Mouse (Mus musculus): ENCODE measurements around the gene Wnt10b.

- TF ChIP-seq POLR2A (IDR thresholded peaks at IDR 0.05; ENCODE audit: borderline replicate concordance, insufficient read depth, low read length) (no peak), CTCF (IDR thresholded peaks at IDR 0.05; ENCODE audit: borderline replicate concordance, insufficient read depth, low read depth, low read length) (no peak)
Measured at GRCm38 (mm10) chr15:98747296-98747695, 30.7 kb downstream of the Wnt10b start.

Data from cerebellum, adult 2 months (tissue).